Mouse (Mus musculus) liver, embryonic 14.5 days (tissue): Measurements from ENCODE around the gene Gm11733.

Source experiments
- CTCF ChIP-seq: IDR thresholded peaks from 2 replicates; pipeline ENCODE4 v1.5.1; 2016; ENCODE audit warnings: antibody characterized with exemption, low read depth, control low read depth
- EP300 ChIP-seq: IDR thresholded peaks from 2 replicates; pipeline ENCODE4 v1.6.1; 2016; ENCODE audit warnings: antibody characterized with exemption, low read depth

DNA sequence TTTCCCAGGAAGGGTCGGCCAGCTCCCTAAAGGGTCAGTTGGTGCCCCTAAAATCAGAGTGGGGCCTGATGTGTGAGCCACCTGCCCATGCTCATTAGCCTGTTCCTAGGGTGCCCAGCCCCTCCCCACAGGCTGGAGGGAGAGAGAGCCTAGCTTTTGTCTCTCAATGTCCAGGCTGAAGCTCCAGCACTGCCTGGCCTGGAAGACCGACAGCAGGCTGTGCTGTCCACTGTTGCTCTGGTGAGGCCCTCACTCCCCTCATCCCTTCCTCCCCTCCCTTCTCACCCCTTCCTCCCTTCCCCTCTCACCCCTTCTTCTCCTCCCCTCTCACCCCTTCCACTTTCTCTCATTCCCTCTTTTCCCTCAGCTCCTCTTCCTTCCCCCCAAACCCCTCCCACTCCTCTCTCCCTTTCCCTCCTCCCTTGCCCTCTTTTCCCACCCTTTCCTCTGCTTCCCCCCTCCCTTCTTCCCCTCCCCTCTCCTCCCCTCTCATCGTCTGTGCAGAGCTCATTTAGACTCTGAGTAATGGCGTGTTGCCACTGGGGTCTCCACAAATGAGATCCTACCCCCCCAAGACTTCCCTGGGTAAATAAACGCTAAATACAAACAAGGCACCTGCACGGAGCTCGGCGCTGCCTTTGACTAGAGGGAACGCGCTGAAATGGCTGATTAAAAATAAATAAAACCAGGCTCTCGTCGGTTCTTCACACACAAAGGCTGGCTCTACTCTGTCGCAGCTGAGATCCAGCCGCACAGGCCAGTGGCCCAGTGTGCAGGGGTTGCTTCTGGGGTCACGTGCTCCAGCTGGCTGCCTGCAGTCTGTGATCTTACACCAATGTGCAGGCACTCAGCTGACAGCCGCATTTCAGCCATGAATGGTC, 13.3 kb downstream of the Gm11733 start:
- TF ChIP-seq CTCF (no peak), EP300 (no peak)
